Mouse (Mus musculus): Measurements from ENCODE around the gene Fez1.

DNA sequence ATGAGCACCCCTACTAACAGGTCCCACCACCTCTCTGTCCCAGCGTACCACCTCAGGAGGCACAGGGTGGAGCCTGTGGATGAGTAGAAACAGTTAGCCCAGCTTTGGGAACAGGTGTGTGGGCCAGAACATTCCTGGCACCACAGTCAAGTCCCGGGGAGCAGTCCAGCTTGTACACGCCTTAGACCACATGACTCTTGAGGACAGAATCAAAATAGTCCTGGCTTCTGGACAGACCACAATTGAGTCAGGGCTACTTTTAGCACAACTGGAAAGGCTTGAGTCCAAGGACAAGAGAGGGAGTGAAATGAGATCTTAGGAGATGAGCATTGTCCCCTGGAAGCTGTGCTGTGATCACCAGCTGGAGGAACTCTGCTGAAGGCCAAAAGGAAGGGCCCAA, 76.9 kb downstream of the Fez1 start:
- TF ChIP-seq CTCF (IDR thresholded peaks at IDR 0.05; ENCODE audit: low read depth) (no peak), EP300 (IDR thresholded peaks at IDR 0.05; ENCODE audit: low read depth) (no peak)
